Mouse (Mus musculus) liver, embryonic 14.5 days (tissue): ENCODE data around the gene Gipc1.

ENCODE experiments used
- CTCF ChIP-seq: IDR thresholded peaks from 2 replicates; pipeline ENCODE4 v1.5.1; 2016; ENCODE audit warnings: antibody characterized with exemption, low read depth, control low read depth
- EP300 ChIP-seq: IDR thresholded peaks from 2 replicates; pipeline ENCODE4 v1.6.1; 2016; ENCODE audit warnings: antibody characterized with exemption, low read depth

GRCm38 (mm10) chr8:83639649-83640048 is 12.8 kb upstream of the Gipc1 start:
- TF ChIP-seq CTCF (no peak), EP300 (no peak)
